Mouse (Mus musculus) brain, embryonic 14.5 days (tissue): ENCODE measurements around the gene Olfr237-ps1.

Experiments
- CTCF ChIP-seq: fragments of 200-500 bp; IDR thresholded peaks from 2 replicates; pipeline ENCODE4 v1.5.1; 2012; ENCODE audit warnings: inconsistent platforms, mild to moderate bottlenecking, moderate library complexity, borderline replicate concordance; ENCODE audit not compliant: insufficient read depth, insufficient read length; ENCODE audit errors: extremely low read depth
- POLR2A ChIP-seq: fragments of 200-500 bp; IDR thresholded peaks from 2 replicates; pipeline ENCODE4 v1.6.1; 2012; ENCODE audit warnings: mild to moderate bottlenecking, inconsistent platforms, borderline replicate concordance; ENCODE audit not compliant: poor library complexity, insufficient read depth, insufficient read length, severe bottlenecking; ENCODE audit errors: extremely low read depth

DNA sequence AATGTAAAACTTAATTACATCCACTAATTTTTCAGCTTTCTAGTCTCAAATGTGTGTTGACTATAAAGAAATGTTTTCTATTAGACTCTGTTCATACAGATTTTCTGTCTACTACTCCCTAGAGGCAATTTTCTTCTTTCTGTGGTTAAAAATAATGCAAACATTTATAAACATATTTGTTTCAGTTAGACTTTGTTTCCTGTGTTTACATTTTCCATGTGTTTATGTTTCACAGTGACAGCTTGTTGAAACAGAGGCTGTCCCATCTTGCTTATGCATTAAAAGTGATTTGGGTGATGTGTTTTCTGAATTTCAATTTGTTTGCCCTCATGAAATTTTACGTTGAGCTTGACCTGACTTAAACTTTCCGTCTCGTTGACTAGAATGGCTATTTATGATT lies 44.6 kb downstream of the Olfr237-ps1 start:
- TF ChIP-seq CTCF (no peak), POLR2A (no peak)
